ENCODE assay signal across 9 mouse cellular contexts in genomic region chr11:46068756-46069407, GRCm38 (mm10). TPM values are rescaled to one million over a fixed set of nuclear protein-coding genes. Genes with fewer than 3 reads are reported as not detected.
A peak's percentile ranks its signal among the peaks of the same experiment; 100 is the strongest.
DNase-seq lines count a peak whose midpoint lies in the region; ATAC-seq and TF ChIP-seq lines count a peak whose summit lies in the region.
"Had no signal": no experiment of that assay in that cellular context is flagged by ENCODE, and none has a peak within 500 bp of the region (broad histone marks: within the 10 kb centered on the region; RNA-seq: fewer than 3 reads in every experiment).

No protein-coding gene starts in this region.

- no peak overlapping the region for H3K4me2 ChIP-seq in intestine, postnatal 0 days (replicated peaks; ENCODE audit: low read depth)
- peak overlapping the region; percentile 24; the same call in 1 of the 2 replicates for H3K4me2 ChIP-seq in neural tube, embryonic 12.5 days (replicated peaks)

- no peak for ATAC-seq in intestine, postnatal 0 days
- no peak for ATAC-seq in neural tube, embryonic 12.5 days (ENCODE audit: low FRiP score, low read depth)

- no peaks in the 10 kb centered on the region for H3K36me3 ChIP-seq in intestine, postnatal 0 days (ENCODE audit: control insufficient read depth, insufficient read depth)
- H3K36me3 ChIP-seq in neural tube, embryonic 12.5 days, result no peaks in the 10 kb centered on the region

- peak overlapping the region; percentile 64 for H3K27ac ChIP-seq in intestine, postnatal 0 days (ENCODE audit: low read depth, low read length)
- no peak overlapping the region for H3K27ac ChIP-seq in neural tube, embryonic 12.5 days
- H3K27ac ChIP-seq: macrophage had no signal

- DNase-seq in lung, postnatal 10 days, result peak; percentile 55
- DNase-seq in lung, postnatal 25 days (ENCODE audit: low spot score), result no peak
- peak; percentile 82 to 87 for DNase-seq in heart, adult 18-20 months
- no peak for DNase-seq in spleen, postnatal 36 days (ENCODE audit: low spot score in 2 of 2)
- DNase-seq in ovary, postnatal 36 days (ENCODE audit: low spot score), result no peak
- DNase-seq in urinary bladder, postnatal 25 days (ENCODE audit: low spot score), result no peak

- 58% methylated on average over 12 of the region's 12 CpGs for WGBS in intestine, postnatal 0 days
- WGBS in neural tube, embryonic 12.5 days, result 31% methylated on average over 12 of the region's 12 CpGs

- H3K9ac ChIP-seq in intestine, postnatal 0 days (ENCODE audit: low read depth, low read length), result 0 out of 2 replicates have a peak overlapping the region, but pooled peaks have one; percentile 27
- no peak overlapping the region for H3K9ac ChIP-seq in neural tube, embryonic 12.5 days

- 0 out of 2 replicates have a peak, but pooled peaks cover 5% of the 10 kb centered on the region for H3K4me1 ChIP-seq in intestine, postnatal 0 days (replicated peaks; ENCODE audit: control insufficient read depth, insufficient read depth, low read length)
- peaks cover 25% of the 10 kb centered on the region for H3K4me1 ChIP-seq in neural tube, embryonic 12.5 days

- no peaks in the 10 kb centered on the region for H3K27me3 ChIP-seq in intestine, postnatal 0 days (replicated peaks; ENCODE audit: control insufficient read depth, insufficient read depth, low read length)
- H3K27me3 ChIP-seq in neural tube, embryonic 12.5 days (replicated peaks), result no peaks in the 10 kb centered on the region

- H3K9me3 ChIP-seq in intestine, postnatal 0 days (ENCODE audit: control insufficient read depth), result no peaks in the 10 kb centered on the region
- H3K9me3 ChIP-seq in neural tube, embryonic 12.5 days, result no peaks in the 10 kb centered on the region

- TF ChIP-seq CTCF in intestine, postnatal 0 days (IDR thresholded peaks at IDR 0.05; ENCODE audit: low read depth), result no peak

- no peak overlapping the region for H3K4me3 ChIP-seq in intestine, postnatal 0 days (ENCODE audit: low read depth, low read length)
- no peak overlapping the region for H3K4me3 ChIP-seq in neural tube, embryonic 12.5 days

RNA-seq across cellular contexts. Expression of gene Adam19, which starts 13.1 kb away (rescaled TPM):
- total RNA-seq in heart, adult 18-20 months (2021), result 10 to 100 TPM; 48.1 to 54.5 TPM
- polyA plus RNA-seq in intestine, postnatal 0 days (2015; fragmentation: Nextera tagmentation; extraction: Ambion mirVana), result 4.0 and 4.5 TPM in 2 replicates
- 21.1 and 25.2 TPM in 2 replicates for polyA plus RNA-seq in neural tube, embryonic 12.5 days (2016; fragmentation: Nextera tagmentation; extraction: Ambion mirVana)

RNA-seq across cellular contexts. Expression of gene Gm12166, which starts 16.8 kb away (rescaled TPM):
- total RNA-seq in heart, adult 18-20 months (2021), result 1 to 10 TPM; 1.0 to 2.9 TPM
- 9.5 and 10.2 TPM in 2 replicates for polyA plus RNA-seq in intestine, postnatal 0 days (2015; fragmentation: Nextera tagmentation; extraction: Ambion mirVana)
- 3.9 and 4.8 TPM in 2 replicates for polyA plus RNA-seq in neural tube, embryonic 12.5 days (2016; fragmentation: Nextera tagmentation; extraction: Ambion mirVana)

Comparison
In these comparisons a context has a peak if more than half of its experiments do, and no peak if none do; other contexts are left out.
1. DNase-seq: peak in lung, postnatal 10 days (single experiment) and heart, adult 18-20 months (2 of 2); none in lung, postnatal 25 days (single experiment), spleen, postnatal 36 days (0 of 2), ovary, postnatal 36 days (single experiment) and urinary bladder, postnatal 25 days (single experiment).